Mouse (Mus musculus) cerebellum, adult 11 months (tissue): ENCODE results near the gene Fbxo6.

Experiments
- DNase-seq: peaks from one replicate; pipeline ENCODE4 v3.0.0; 2022

Gene Fbxo6

GRCm38 (mm10) chr4:148159544-148160435, 7.8 kb upstream of the Fbxo6 start:
- peak; percentile 98 for DNase-seq

- DNase-seq = peak; percentile 52
Measured at GRCm38 (mm10) chr4:148158436-148159348, 6.8 kb upstream of the Fbxo6 start.

GRCm38 (mm10) chr4:148154982-148155381, 3.0 kb upstream of the Fbxo6 start:
- DNase-seq = peak; percentile 37

GRCm38 (mm10) chr4:148154006-148154405, 2.1 kb upstream of the Fbxo6 start:
- no peak for DNase-seq

- DNase-seq = no peak
Measured at GRCm38 (mm10) chr4:148152547-148152946, 607 bp upstream of the Fbxo6 start.

- DNase-seq = no peak
Measured at GRCm38 (mm10) chr4:148150953-148151266, 1.0 kb downstream of the Fbxo6 start.

- DNase-seq = no peak
Measured at GRCm38 (mm10) chr4:148150242-148150641, 1.7 kb downstream of the Fbxo6 start.

- DNase-seq = no peak
Measured at GRCm38 (mm10) chr4:148149540-148149939, 2.4 kb downstream of the Fbxo6 start.

GRCm38 (mm10) chr4:148147714-148148113, 4.2 kb downstream of the Fbxo6 start:
- no peak for DNase-seq

GRCm38 (mm10) chr4:148143721-148144120, 8.2 kb downstream of the Fbxo6 start:
- DNase-seq = no peak

GRCm38 (mm10) chr4:148140098-148141011, 11.6 kb downstream of the Fbxo6 start:
- peak; percentile 95 for DNase-seq

- DNase-seq = no peak
Measured at GRCm38 (mm10) chr4:148139767-148140097, 12.2 kb downstream of the Fbxo6 start.

GRCm38 (mm10) chr4:148137503-148137902, 14.4 kb downstream of the Fbxo6 start:
- DNase-seq = no peak

- DNase-seq = no peak
Measured at GRCm38 (mm10) chr4:148134988-148135387, 17.0 kb downstream of the Fbxo6 start.

- no peak for DNase-seq
Measured at GRCm38 (mm10) chr4:148131497-148132081, 20.4 kb downstream of the Fbxo6 start.

- no peak for DNase-seq
Measured at GRCm38 (mm10) chr4:148130561-148131413, 21.2 kb downstream of the Fbxo6 start, which contains the start of gene Draxin. Gene Draxin (minus strand): TSS chr4:148130698.

GRCm38 (mm10) chr4:148130133-148130532, 21.8 kb downstream of the Fbxo6 start, which contains the start of gene Mad2l2:
Gene Mad2l2 (plus strand): TSS chr4:148130384.
- no peak for DNase-seq

- no peak for DNase-seq
Measured at GRCm38 (mm10) chr4:148128672-148129071, 23.3 kb downstream of the Fbxo6 start.

GRCm38 (mm10) chr4:148128241-148128640, 23.7 kb downstream of the Fbxo6 start:
- no peak for DNase-seq

GRCm38 (mm10) chr4:148122694-148123066, 29.3 kb downstream of the Fbxo6 start:
- no peak for DNase-seq

GRCm38 (mm10) chr4:148121982-148122693, 29.8 kb downstream of the Fbxo6 start:
- no peak for DNase-seq
